Mouse (Mus musculus): Measurements from ENCODE around the gene Scgb1c1. TPM values are rescaled to one million over a fixed set of nuclear protein-coding genes. Genes with fewer than 3 reads are reported as not detected.

The Scgb1c1 gene
- polyA plus RNA-seq, 1 experiment from 2014 or later: not detected

GRCm38 (mm10) chr7:140847755-140848580 lies 2.6 kb downstream of the Scgb1c1 start, which contains the start of gene Odf3:
Odf3 (plus strand) TSS chr7:140847805.
- Histone ChIP-seq H3K27me3 (ENCODE audit: poor library complexity, severe bottlenecking) (peaks cover 12% of the 10 kb centered on the region), H3K36me3 (replicated peaks) (peaks cover 18% of the 10 kb centered on the region), H3K4me3 (no peak within 1 kb of the TSS), H3K27ac (no peak within 1 kb of the TSS), H3K9me3 (no peaks in the 10 kb centered on the region), H3K4me1 (peaks cover 6% of the 10 kb centered on the region)
- 79% methylated on average over 11 of the region's 11 CpGs for WGBS
- no peak for DNase-seq (ENCODE audit: extremely low spot score, low spot score)

- H3K27me3 ChIP-seq (ENCODE audit: poor library complexity, severe bottlenecking): peaks cover 6% of the 10 kb centered on the region; the same call in 1 of the 2 replicates
- 92% methylated on average over 10 of the region's 10 CpGs for WGBS
- H3K4me1 ChIP-seq: peaks cover 6% of the 10 kb centered on the region
- no peak overlapping the region for H3K4me3 ChIP-seq
- no peak overlapping the region for H3K27ac ChIP-seq
- H3K9me3 ChIP-seq: no peaks in the 10 kb centered on the region
- H3K36me3 ChIP-seq (replicated peaks): peaks cover 24% of the 10 kb centered on the region
- no peak for DNase-seq (ENCODE audit: extremely low spot score, low spot score)
Measured at GRCm38 (mm10) chr7:140848591-140848990, 3.2 kb downstream of the Scgb1c1 start.

GRCm38 (mm10) chr7:140851916-140852315 lies 6.6 kb downstream of the Scgb1c1 start:
- no peak for DNase-seq (ENCODE audit: extremely low spot score, low spot score)

GRCm38 (mm10) chr7:140853386-140853785 lies 8.0 kb downstream of the Scgb1c1 start:
- H3K27ac ChIP-seq: no peak overlapping the region
- peaks cover 37% of the 10 kb centered on the region for H3K36me3 ChIP-seq (replicated peaks)
- WGBS: 93% methylated on average over 9 of the region's 9 CpGs
- no peaks in the 10 kb centered on the region for H3K9me3 ChIP-seq
- H3K27me3 ChIP-seq (ENCODE audit: poor library complexity, severe bottlenecking): no peaks in the 10 kb centered on the region
- H3K4me3 ChIP-seq: no peak overlapping the region
- DNase-seq (ENCODE audit: extremely low spot score, low spot score): no peak
- peaks cover 23% of the 10 kb centered on the region for H3K4me1 ChIP-seq

More at GRCm38 (mm10) chr7:140851916-140852315, 6.6 kb downstream of the Scgb1c1 start:
- Histone ChIP-seq H3K27me3 (ENCODE audit: poor library complexity, severe bottlenecking) (no peaks in the 10 kb centered on the region), H3K9me3 (no peaks in the 10 kb centered on the region), H3K4me3 (no peak overlapping the region), H3K27ac (no peak overlapping the region), H3K36me3 (replicated peaks) (peaks cover 35% of the 10 kb centered on the region), H3K4me1 (peaks cover 12% of the 10 kb centered on the region)
- WGBS: 89% methylated on average over 4 of the region's 4 CpGs

- Histone ChIP-seq H3K9me3 (no peaks in the 10 kb centered on the region), H3K27ac (no peak overlapping the region), H3K27me3 (ENCODE audit: poor library complexity, severe bottlenecking) (no peaks in the 10 kb centered on the region), H3K36me3 (replicated peaks) (peaks cover 48% of the 10 kb centered on the region), H3K4me3 (no peak overlapping the region; the same call in 1 of the 2 replicates), H3K4me1 (peaks cover 32% of the 10 kb centered on the region)
- DNase-seq (ENCODE audit: extremely low spot score, low spot score): no peak
- WGBS: 96% methylated on average over 18 of the region's 18 CpGs
Measured at GRCm38 (mm10) chr7:140854483-140854882, 9.1 kb downstream of the Scgb1c1 start.

- Histone ChIP-seq H3K4me3 (peak overlapping the region; percentile 87), H3K9me3 (no peaks in the 10 kb centered on the region), H3K27me3 (ENCODE audit: poor library complexity, severe bottlenecking) (no peaks in the 10 kb centered on the region), H3K27ac (peak overlapping the region; percentile 89), H3K36me3 (replicated peaks) (peaks cover 55% of the 10 kb centered on the region), H3K4me1 (peaks cover 32% of the 10 kb centered on the region)
- WGBS: 79% methylated on average over 9 of the region's 9 CpGs
- DNase-seq (ENCODE audit: extremely low spot score, low spot score): no peak
Measured at GRCm38 (mm10) chr7:140855181-140855580, 9.8 kb downstream of the Scgb1c1 start.

GRCm38 (mm10) chr7:140855860-140856784 lies 10.8 kb downstream of the Scgb1c1 start, which contains the start of gene Gm45785:
Gm45785 (minus strand) TSS chr7:140856331.
- peak within 1 kb of the TSS; percentile 89 for H3K27ac ChIP-seq
- no peaks in the 10 kb centered on the region for H3K9me3 ChIP-seq
- peak within 1 kb of the TSS; percentile 87 for H3K4me3 ChIP-seq
- no peaks in the 10 kb centered on the region for H3K27me3 ChIP-seq (ENCODE audit: poor library complexity, severe bottlenecking)
- peaks cover 64% of the 10 kb centered on the region for H3K36me3 ChIP-seq (replicated peaks)
- 2% methylated on average over 51 of the region's 51 CpGs for WGBS
- H3K4me1 ChIP-seq: peaks cover 32% of the 10 kb centered on the region
- DNase-seq (ENCODE audit: extremely low spot score, low spot score): peak; percentile 92

GRCm38 (mm10) chr7:140856785-140857549 lies 11.6 kb downstream of the Scgb1c1 start, which contains the start of gene Ric8a:
Ric8a (plus strand) TSS chr7:140856957.
- under 1% methylated on average over 50 of the region's 50 CpGs for WGBS
- peak within 1 kb of the TSS; percentile 87 for H3K4me3 ChIP-seq

GRCm38 (mm10) chr7:140857550-140858505 lies 12.5 kb downstream of the Scgb1c1 start, which contains the start of gene Bet1l:
Bet1l (minus strand) TSS chr7:140857577.
- Histone ChIP-seq H3K27ac (peak within 1 kb of the TSS; percentile 89), H3K4me3 (peak within 1 kb of the TSS; percentile 87), H3K27me3 (ENCODE audit: poor library complexity, severe bottlenecking) (no peaks in the 10 kb centered on the region), H3K36me3 (replicated peaks) (peaks cover 65% of the 10 kb centered on the region), H3K9me3 (no peaks in the 10 kb centered on the region), H3K4me1 (peaks cover 32% of the 10 kb centered on the region)
- WGBS: 44% methylated on average over 40 of the region's 40 CpGs
- no peak for DNase-seq (ENCODE audit: extremely low spot score, low spot score)

More at GRCm38 (mm10) chr7:140856785-140857549, 11.6 kb downstream of the Scgb1c1 start, which contains the start of gene Ric8a:
- no peaks in the 10 kb centered on the region for H3K9me3 ChIP-seq
- no peaks in the 10 kb centered on the region for H3K27me3 ChIP-seq (ENCODE audit: poor library complexity, severe bottlenecking)
- peaks cover 65% of the 10 kb centered on the region for H3K36me3 ChIP-seq (replicated peaks)
- peaks cover 32% of the 10 kb centered on the region for H3K4me1 ChIP-seq
- peak; percentile 77 for DNase-seq (ENCODE audit: extremely low spot score, low spot score)
- peak within 1 kb of the TSS; percentile 89 for H3K27ac ChIP-seq

- 92% methylated on average over 8 of the region's 8 CpGs for WGBS
- H3K9me3 ChIP-seq: no peaks in the 10 kb centered on the region
- peak overlapping the region; percentile 87; the same call in 1 of the 2 replicates for H3K4me3 ChIP-seq
- peaks cover 32% of the 10 kb centered on the region for H3K4me1 ChIP-seq
- peaks cover 65% of the 10 kb centered on the region for H3K36me3 ChIP-seq (replicated peaks)
- no peak overlapping the region for H3K27ac ChIP-seq
- DNase-seq (ENCODE audit: extremely low spot score, low spot score): no peak
- no peaks in the 10 kb centered on the region for H3K27me3 ChIP-seq (ENCODE audit: poor library complexity, severe bottlenecking)
Measured at GRCm38 (mm10) chr7:140858746-140859145, 13.4 kb downstream of the Scgb1c1 start.

GRCm38 (mm10) chr7:140859997-140860396 lies 14.7 kb downstream of the Scgb1c1 start:
- WGBS: 87% methylated on average over 6 of the region's 6 CpGs
- no peaks in the 10 kb centered on the region for H3K27me3 ChIP-seq (ENCODE audit: poor library complexity, severe bottlenecking)
- DNase-seq (ENCODE audit: extremely low spot score, low spot score): no peak
- H3K9me3 ChIP-seq: no peaks in the 10 kb centered on the region
- H3K27ac ChIP-seq: no peak overlapping the region
- peaks cover 68% of the 10 kb centered on the region for H3K36me3 ChIP-seq (replicated peaks)
- H3K4me3 ChIP-seq: no peak overlapping the region
- H3K4me1 ChIP-seq: peaks cover 29% of the 10 kb centered on the region

All from forebrain, embryonic 10.5 days (tissue).